Mouse (Mus musculus) kidney, postnatal 36 days (tissue): ENCODE measurements around the gene Msh5.
"Not testable (repeated sequence)": the region's sequence is repeated elsewhere in the genome, so short reads cannot be mapped to it uniquely, and the experiment has no call there.

Experiments used
- DNase-seq, 2 experiments: peaks; one replicate each; pipeline ENCODE4 v3.0.0; 2021 to 2022; ENCODE audit warnings: mixed read lengths in 2 of 2

Msh5 gene

GRCm38 (mm10) chr17:35022541-35023060 is 23.9 kb downstream of the Msh5 start:
- no peak for DNase-seq

- peak; percentile 19 to 32 for DNase-seq
Measured at GRCm38 (mm10) chr17:35021842-35022477, 24.6 kb downstream of the Msh5 start.

GRCm38 (mm10) chr17:35021163-35021808 is 25.3 kb downstream of the Msh5 start:
- peak; percentile 87 to 95 for DNase-seq

- DNase-seq = no peak
Measured at GRCm38 (mm10) chr17:35020551-35020950, 26.0 kb downstream of the Msh5 start.

GRCm38 (mm10) chr17:35019894-35020293 is 26.7 kb downstream of the Msh5 start:
- no peak for DNase-seq

GRCm38 (mm10) chr17:35018171-35018570 is 28.4 kb downstream of the Msh5 start:
- DNase-seq = no peak

GRCm38 (mm10) chr17:35017706-35018030 is 28.9 kb downstream of the Msh5 start:
- DNase-seq = no peak

GRCm38 (mm10) chr17:35016791-35017705 is 29.5 kb downstream of the Msh5 start:
- DNase-seq = no peak

GRCm38 (mm10) chr17:35016376-35016775 is 30.2 kb downstream of the Msh5 start, which contains the start of gene Vwa7:
Gene Vwa7 (plus strand): TSS chr17:35016579.
- peak; percentile 45 to 62 for DNase-seq

- no peak for DNase-seq
Measured at GRCm38 (mm10) chr17:35015296-35015695, 31.2 kb downstream of the Msh5 start.

- no peak for DNase-seq
Measured at GRCm38 (mm10) chr17:35013221-35013620, 33.3 kb downstream of the Msh5 start.

GRCm38 (mm10) chr17:35012430-35012829 is 34.1 kb downstream of the Msh5 start:
- DNase-seq = no peak

- no peak for DNase-seq
Measured at GRCm38 (mm10) chr17:35011440-35011839, 35.1 kb downstream of the Msh5 start.

- no peak for DNase-seq
Measured at GRCm38 (mm10) chr17:35009586-35009985, 37.0 kb downstream of the Msh5 start.

- no peak for DNase-seq
Measured at GRCm38 (mm10) chr17:35007387-35007991, 39.1 kb downstream of the Msh5 start.

GRCm38 (mm10) chr17:35005902-35006301 is 40.6 kb downstream of the Msh5 start:
- not testable (repeated sequence) for DNase-seq

- no peak for DNase-seq
Measured at GRCm38 (mm10) chr17:35005158-35005557, 41.4 kb downstream of the Msh5 start.

GRCm38 (mm10) chr17:35004075-35004717 is 42.3 kb downstream of the Msh5 start:
- DNase-seq = no peak

- DNase-seq = no peak
Measured at GRCm38 (mm10) chr17:35003022-35003838, 43.3 kb downstream of the Msh5 start.

GRCm38 (mm10) chr17:35002153-35002865 is 44.2 kb downstream of the Msh5 start:
- no peak for DNase-seq
